Mouse (Mus musculus) liver, embryonic 16.5 days (tissue): ENCODE measurements around the gene Ube4a. TPM values are rescaled to one million over a fixed set of nuclear protein-coding genes. Genes with fewer than 3 reads are reported as not detected.
"Not testable (repeated sequence)": the region's sequence is repeated elsewhere in the genome, so short reads cannot be mapped to it uniquely, and the experiment has no call there.

Experiments
- ATAC-seq: fragments of 200-750 bp; cut with Nextera tagmentation; 2 replicates; pipeline ENCODE4 v1.8.0; 2017; ENCODE audit warnings: low read depth, mild to moderate bottlenecking, moderate number of reproducible peaks, moderate library complexity
- H3K27ac ChIP-seq: fragments of 300-500 bp; sonication (generic); 2 replicates; pipeline ENCODE4 v1.5.1; 2014; ENCODE audit warnings: mild to moderate bottlenecking, low read length
- H3K27me3 ChIP-seq: fragments of 300-500 bp; sonication (generic); 2 replicates; pipeline ENCODE4 v1.6.1; 2014; ENCODE audit warnings: low read depth, low read length, mixed read lengths; ENCODE audit not compliant: control insufficient read depth, insufficient read depth
- H3K36me3 ChIP-seq: fragments of 300-500 bp; sonication (generic); 2 replicates; pipeline ENCODE4 v1.6.1; 2014; ENCODE audit warnings: mild to moderate bottlenecking; ENCODE audit not compliant: control insufficient read depth, insufficient read depth
- H3K4me1 ChIP-seq: fragments of 300-500 bp; sonication (generic); 2 replicates; pipeline ENCODE4 v1.6.1; 2014; ENCODE audit warnings: low read depth, low read length, mixed read lengths; ENCODE audit not compliant: control insufficient read depth
- H3K4me2 ChIP-seq: fragments of 300-500 bp; sonication (generic); 2 replicates; pipeline ENCODE4 v1.6.1; 2014; ENCODE audit warnings: low read depth, low read length, mixed read lengths
- H3K4me3 ChIP-seq: fragments of 300-500 bp; sonication (generic); 2 replicates; pipeline ENCODE4 v1.5.1; 2014; ENCODE audit warnings: low read depth, mild to moderate bottlenecking, low read length
- H3K9ac ChIP-seq: fragments of 300-500 bp; sonication (generic); 2 replicates; pipeline ENCODE4 v1.6.1; 2014; ENCODE audit warnings: low read depth, low read length
- H3K9me3 ChIP-seq: fragments of 300-500 bp; sonication (generic); replicated peaks from 2 replicates; pipeline ENCODE4 v1.6.1; 2016; ENCODE audit warnings: low read length; ENCODE audit not compliant: control insufficient read depth
- WGBS: fragments of 180-500 bp; shearing (Covaris S2); extraction: QIAGEN DNeasy Blood & Tissue Kit; methylation state at CpG from one replicate; pipeline ENCODE4 v1.1.7; 2014; ENCODE audit not compliant: insufficient replicate concordance; 5-methylcytosine and 5-hydroxymethylcytosine counted together
- polyA plus RNA-seq: library from polyadenylated mRNA; unstranded; fragments of >200 nt; fragmentation: Nextera tagmentation; extraction: Ambion mirVana; gene quantifications from 2 replicates; pipeline ENCODE4 v1.2.1, GENCODE M21; 2015

Gene Ube4a
- polyA plus RNA-seq, 1 experiment from 2014 or later: 11.5 TPM

DNA sequence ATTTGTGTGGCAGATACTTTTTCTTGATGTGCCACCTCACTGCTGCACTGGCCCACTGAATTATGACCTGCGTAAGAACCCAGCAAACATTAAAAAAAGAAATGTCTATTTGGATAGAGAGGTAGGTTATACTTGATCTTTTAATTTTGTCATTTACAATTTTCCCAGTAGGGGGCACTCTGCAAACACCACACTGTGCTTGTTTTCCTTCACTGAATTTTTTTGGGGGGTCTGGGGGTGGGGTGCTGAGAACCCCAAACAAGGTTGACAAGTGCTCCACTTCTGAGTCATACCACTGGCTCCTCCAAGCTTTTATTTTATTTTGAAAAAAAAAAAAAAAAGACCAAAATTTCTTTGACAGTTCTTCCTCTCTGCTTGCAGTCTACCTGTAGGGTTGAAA, 4.0 kb upstream of the Ube4a start:
- no peak overlapping the region for H3K27ac ChIP-seq
- peaks cover 10% of the 10 kb centered on the region for H3K4me1 ChIP-seq
- no peak overlapping the region for H3K9ac ChIP-seq
- no peak for ATAC-seq
- H3K27me3 ChIP-seq: peaks cover 5% of the 10 kb centered on the region
- no peak overlapping the region for H3K4me3 ChIP-seq
- no peaks in the 10 kb centered on the region for H3K9me3 ChIP-seq
- 47% methylated on average over 1 of the region's 1 CpGs for WGBS
- no peaks in the 10 kb centered on the region for H3K36me3 ChIP-seq
- no peak overlapping the region for H3K4me2 ChIP-seq

DNA sequence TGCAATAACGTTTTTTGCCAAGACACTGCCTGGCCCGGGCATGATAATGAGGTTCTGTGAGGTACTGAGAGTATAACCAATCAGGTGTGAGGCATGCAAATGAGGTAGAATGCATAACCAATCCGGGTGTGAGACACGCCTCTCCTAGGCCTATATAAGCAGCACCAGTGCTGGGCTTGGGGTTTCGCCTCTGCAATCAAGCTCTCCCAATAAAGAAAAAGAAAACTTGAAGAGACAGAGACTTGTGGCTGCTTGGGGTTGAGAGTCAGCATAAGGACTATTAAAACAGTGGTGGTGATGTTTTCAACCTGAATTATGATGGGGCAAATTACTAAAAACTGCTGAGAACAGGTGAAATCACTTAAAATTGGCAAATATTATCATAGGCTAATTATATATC, 2.4 kb upstream of the Ube4a start:
- not testable (repeated sequence) for H3K4me2 ChIP-seq, H3K9ac ChIP-seq, H3K4me3 ChIP-seq, ATAC-seq, H3K27me3 ChIP-seq, H3K36me3 ChIP-seq, H3K9me3 ChIP-seq, H3K27ac ChIP-seq
- peaks cover 15% of the 10 kb centered on the region for H3K4me1 ChIP-seq
- WGBS: 70% methylated on average over 5 of the region's 5 CpGs

DNA sequence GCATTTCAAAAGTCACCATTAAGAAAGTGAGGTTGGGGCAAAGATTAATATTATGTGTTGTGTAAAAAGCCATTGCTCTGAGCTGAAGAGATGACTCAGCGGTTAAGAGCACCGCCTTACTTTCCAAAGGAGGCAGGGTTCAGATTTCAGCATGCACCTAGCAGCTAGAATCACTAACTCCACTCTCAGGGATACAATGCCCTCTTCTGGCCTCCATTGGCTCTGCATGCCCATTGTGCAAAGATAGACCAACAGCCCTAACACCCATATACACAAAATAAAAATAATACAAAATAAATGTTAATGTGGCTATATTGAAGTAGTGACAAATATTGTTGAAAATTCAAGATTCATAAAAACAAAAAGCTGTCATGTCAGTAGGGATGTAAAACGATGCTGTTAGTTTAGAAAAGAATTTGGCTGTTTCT, 1.4 kb upstream of the Ube4a start:
- Histone ChIP-seq H3K4me1 (peaks cover 15% of the 10 kb centered on the region), H3K36me3 (peaks cover 5% of the 10 kb centered on the region; the same call in 1 of the 2 replicates), H3K4me2 (no peak overlapping the region), H3K27me3 (peaks cover 3% of the 10 kb centered on the region; the same call in 1 of the 2 replicates), H3K4me3 (no peak overlapping the region), H3K27ac (no peak overlapping the region), H3K9ac (no peak overlapping the region), H3K9me3 (no peaks in the 10 kb centered on the region)
- WGBS: 12% methylated on average over 3 of the region's 3 CpGs
- no peak; the same call in 1 of the 2 replicates for ATAC-seq

DNA sequence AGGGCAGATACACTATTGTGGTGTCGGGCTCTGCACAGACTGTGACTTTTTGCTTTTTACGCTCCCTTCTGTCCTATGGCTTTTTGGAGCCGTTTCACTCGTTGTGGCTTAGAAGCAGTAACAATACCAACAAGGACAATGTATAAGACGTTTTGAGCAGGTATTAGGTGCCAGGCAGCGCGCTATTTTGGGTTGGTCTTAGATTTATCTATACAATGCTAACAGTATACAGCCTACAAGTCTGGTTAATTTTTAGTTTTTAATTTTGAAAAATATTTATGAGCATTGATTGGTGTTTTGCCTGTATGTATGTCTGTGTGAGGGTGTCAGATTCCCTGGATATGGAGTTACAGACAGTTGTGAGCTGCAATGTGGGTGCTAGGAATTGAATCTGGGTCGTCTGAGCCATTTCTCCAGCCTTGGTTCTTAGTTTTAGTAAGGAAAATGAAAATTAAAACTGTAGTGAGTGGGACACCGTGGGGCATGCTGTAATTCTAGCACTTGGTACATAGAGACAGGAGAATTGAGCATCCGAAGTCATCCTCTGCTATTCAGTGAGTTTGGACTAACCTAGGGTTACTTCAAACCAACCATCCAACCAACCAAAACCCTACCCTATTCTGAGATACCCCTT, 550 bp upstream of the Ube4a start:
- peaks cover 15% of the 10 kb centered on the region for H3K4me1 ChIP-seq
- H3K9ac ChIP-seq: peak overlapping the region; percentile 50; the same call in 1 of the 2 replicates
- WGBS: 14% methylated on average over 10 of the region's 10 CpGs
- H3K9me3 ChIP-seq: no peaks in the 10 kb centered on the region
- H3K4me3 ChIP-seq: peak overlapping the region; percentile 64
- peak overlapping the region; percentile 80 for H3K27ac ChIP-seq
- peak; percentile 2; the same call in 1 of the 2 replicates for ATAC-seq
- H3K36me3 ChIP-seq: peaks cover 8% of the 10 kb centered on the region; the same call in 1 of the 2 replicates
- peaks cover 2% of the 10 kb centered on the region; the same call in 1 of the 2 replicates for H3K27me3 ChIP-seq
- peak overlapping the region; percentile 94 for H3K4me2 ChIP-seq

DNA sequence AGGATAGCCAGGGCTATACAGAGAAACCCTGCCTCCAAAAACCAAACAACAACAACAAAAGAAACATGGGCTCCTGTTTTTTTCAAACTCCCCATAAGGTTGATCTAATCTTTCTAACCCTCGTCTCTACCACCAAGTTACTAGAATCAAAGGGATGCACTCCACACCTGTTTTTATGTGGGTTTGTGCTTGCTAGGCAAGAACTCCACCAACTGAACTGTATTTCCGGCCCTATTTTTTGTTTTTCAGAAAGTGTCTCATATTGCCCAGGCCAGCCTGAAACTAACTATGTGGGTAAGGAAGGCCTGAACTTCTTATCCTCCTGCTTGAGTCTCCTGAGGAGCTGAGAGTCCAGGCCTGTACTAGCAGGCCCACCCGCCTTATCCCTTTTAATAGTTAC, 11.0 kb downstream of the Ube4a start:
- no peaks in the 10 kb centered on the region for H3K27me3 ChIP-seq
- peaks cover 29% of the 10 kb centered on the region for H3K36me3 ChIP-seq
- WGBS: 73% methylated on average over 3 of the region's 3 CpGs
- H3K9ac ChIP-seq: no peak overlapping the region
- H3K4me1 ChIP-seq: no peaks in the 10 kb centered on the region
- no peaks in the 10 kb centered on the region for H3K9me3 ChIP-seq
- no peak overlapping the region for H3K4me2 ChIP-seq
- no peak overlapping the region for H3K4me3 ChIP-seq
- no peak overlapping the region for H3K27ac ChIP-seq
- ATAC-seq: no peak

DNA sequence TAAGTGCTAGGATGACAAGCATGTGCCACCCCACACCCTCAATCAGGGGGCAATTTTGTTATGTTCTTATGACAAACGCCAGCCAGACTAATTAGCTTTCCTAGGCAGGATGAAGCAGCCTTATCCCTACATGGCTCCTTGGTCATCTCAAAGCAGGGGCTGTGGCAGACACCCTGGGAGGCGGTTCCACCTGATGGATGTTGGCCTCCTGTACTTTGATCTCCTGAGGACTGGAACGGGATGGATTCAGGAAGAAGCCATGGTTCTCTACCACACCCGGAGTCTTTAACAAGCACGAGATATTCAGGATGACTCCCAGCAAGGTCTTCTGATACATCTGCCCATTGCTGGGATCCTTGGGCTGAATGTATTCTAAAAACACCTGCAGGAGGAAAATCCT, 17.6 kb downstream of the Ube4a start:
- H3K4me2 ChIP-seq: no peak overlapping the region
- no peak overlapping the region for H3K9ac ChIP-seq
- no peak overlapping the region for H3K4me3 ChIP-seq
- no peak for ATAC-seq
- 82% methylated on average over 5 of the region's 5 CpGs for WGBS
- H3K27ac ChIP-seq: no peak overlapping the region
- no peaks in the 10 kb centered on the region for H3K27me3 ChIP-seq
- H3K36me3 ChIP-seq: peaks cover 41% of the 10 kb centered on the region
- H3K9me3 ChIP-seq: no peaks in the 10 kb centered on the region
- no peaks in the 10 kb centered on the region for H3K4me1 ChIP-seq

DNA sequence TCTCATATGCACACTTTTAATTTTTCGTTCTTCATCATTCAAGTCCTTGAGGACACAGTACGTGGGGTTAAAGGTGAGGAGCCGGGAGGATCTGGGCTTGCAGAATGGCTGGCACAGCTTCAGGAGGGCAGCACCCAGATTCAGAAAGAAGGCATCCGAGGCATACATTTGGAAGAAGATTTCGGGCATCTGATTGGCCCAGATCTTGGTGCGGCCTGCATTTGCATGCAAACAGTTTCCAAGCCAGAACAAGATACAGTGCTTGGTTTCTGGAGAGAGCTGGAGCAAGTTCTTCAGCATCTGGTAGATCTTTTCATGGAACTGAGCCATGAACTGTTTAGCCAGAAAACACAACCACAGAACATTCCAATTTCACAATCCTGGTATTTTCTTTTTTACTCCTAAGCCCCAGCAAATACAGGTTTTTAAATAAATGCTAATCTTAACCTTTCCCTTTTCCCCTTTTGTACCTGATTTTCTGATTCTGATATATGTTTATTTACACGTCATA, 19.2 kb downstream of the Ube4a start:
- no peak for ATAC-seq
- H3K4me2 ChIP-seq: no peak overlapping the region
- H3K4me3 ChIP-seq: no peak overlapping the region
- WGBS: 80% methylated on average over 7 of the region's 7 CpGs
- H3K36me3 ChIP-seq: peaks cover 44% of the 10 kb centered on the region
- H3K9me3 ChIP-seq: no peaks in the 10 kb centered on the region
- no peak overlapping the region for H3K27ac ChIP-seq
- H3K27me3 ChIP-seq: no peaks in the 10 kb centered on the region
- no peak overlapping the region for H3K9ac ChIP-seq
- no peaks in the 10 kb centered on the region for H3K4me1 ChIP-seq

DNA sequence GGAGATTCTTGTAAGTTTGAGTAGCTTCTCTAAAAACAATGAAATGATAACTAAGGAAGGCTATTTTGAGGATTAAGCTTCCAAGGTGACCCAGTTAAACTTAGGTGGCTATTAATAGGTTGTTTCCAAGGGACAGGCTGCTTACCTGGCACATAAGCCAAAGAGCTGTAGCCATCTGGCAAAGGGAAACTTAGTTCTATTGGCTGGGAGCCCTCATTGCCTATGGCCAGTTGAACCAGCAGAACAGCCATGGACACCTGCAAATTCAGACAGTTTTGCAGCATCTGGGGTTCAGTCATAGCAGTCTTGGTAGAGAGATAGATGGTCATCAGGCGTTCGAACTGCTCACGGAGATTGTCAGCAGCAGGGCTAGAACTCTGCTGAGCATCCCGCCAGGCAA, 23.0 kb downstream of the Ube4a start:
- ATAC-seq: no peak
- Histone ChIP-seq H3K36me3 (peaks cover 32% of the 10 kb centered on the region), H3K27ac (no peak overlapping the region), H3K4me2 (no peak overlapping the region), H3K9ac (no peak overlapping the region), H3K27me3 (no peaks in the 10 kb centered on the region), H3K4me1 (no peaks in the 10 kb centered on the region), H3K9me3 (no peaks in the 10 kb centered on the region), H3K4me3 (no peak overlapping the region)
- WGBS: 91% methylated on average over 4 of the region's 4 CpGs

DNA sequence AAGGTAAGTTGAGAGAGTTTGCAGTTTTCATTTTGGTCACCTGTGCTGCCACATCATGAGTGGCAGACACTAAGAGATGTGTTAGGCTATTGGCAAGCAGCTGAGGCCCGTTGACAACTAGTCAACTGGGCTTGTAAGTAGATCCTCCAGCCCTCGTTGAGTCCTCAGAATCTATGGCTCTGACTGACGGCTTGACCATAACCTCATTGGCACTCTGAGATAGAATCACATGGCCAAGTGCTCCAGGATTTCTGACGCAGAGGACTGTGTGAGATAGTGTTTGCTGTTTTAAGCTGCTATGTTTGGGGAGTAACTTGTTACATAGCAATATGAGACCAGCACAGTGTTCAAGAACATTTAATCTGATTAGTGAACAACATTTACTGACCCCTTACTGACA, 23.6 kb downstream of the Ube4a start:
- no peaks in the 10 kb centered on the region for H3K27me3 ChIP-seq
- no peak overlapping the region for H3K4me3 ChIP-seq
- ATAC-seq: no peak
- no peak overlapping the region for H3K27ac ChIP-seq
- H3K9me3 ChIP-seq: no peaks in the 10 kb centered on the region
- H3K36me3 ChIP-seq: peaks cover 33% of the 10 kb centered on the region
- no peak overlapping the region for H3K9ac ChIP-seq
- no peak overlapping the region for H3K4me2 ChIP-seq
- 73% methylated on average over 4 of the region's 4 CpGs for WGBS
- no peaks in the 10 kb centered on the region for H3K4me1 ChIP-seq
